Mouse (Mus musculus) E14TG2a.4 (cell line): ENCODE results near the gene Pak4.
A peak's percentile ranks its signal among the peaks of the same experiment; 100 is the strongest.

Experiments used
- CTCF ChIP-seq: conservative IDR thresholded peaks from 2 replicates; pipeline ENCODE4 v1.5.1; 2014; ENCODE audit warnings: low read length
- NANOG ChIP-seq: IDR thresholded peaks from 2 replicates; pipeline ENCODE4 v1.6.1; 2014; ENCODE audit warnings: borderline replicate concordance, low read length, mixed read lengths
- POU5F1 ChIP-seq: IDR thresholded peaks from 2 replicates; pipeline ENCODE4 v1.6.1; 2014; ENCODE audit warnings: low read length, borderline replicate concordance

DNA sequence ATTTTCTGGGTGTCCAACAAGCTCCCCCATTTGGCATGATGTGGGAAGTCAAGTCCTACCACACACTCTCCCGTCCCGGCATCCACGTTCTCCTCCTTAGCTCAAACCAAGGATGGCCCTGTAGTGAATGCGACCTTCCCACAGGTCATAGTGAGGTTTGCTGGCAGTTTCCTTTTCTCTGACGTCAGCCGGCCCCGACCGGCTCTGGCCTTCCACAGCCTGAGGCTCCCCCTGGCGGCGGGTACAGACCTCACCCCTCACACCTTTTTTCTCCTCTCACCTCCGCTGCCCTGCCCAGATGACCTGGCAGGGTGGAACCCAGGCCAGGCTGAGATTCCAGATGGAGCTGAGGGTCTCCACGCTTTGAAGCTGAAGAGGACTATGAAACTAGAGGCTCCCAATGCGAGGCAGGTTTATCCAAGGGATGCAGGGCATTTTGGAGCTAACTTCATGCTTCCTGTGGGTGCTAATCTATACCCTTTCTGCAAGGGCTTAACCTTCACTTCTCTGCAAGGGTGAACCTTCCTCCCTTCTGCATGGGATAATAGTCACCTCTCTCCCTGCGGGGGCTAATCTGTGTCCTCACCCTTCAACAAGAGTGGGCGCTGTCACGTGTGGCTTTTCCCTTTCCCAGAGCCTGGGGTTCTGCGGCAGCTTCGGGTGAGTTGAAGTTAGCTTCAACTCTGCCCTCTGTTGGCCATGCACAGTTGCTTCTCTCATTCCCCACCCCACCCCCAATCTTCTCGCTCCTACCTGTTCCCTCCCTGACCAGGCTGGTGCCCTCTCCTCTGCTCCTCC lies 69.9 kb downstream of the Pak4 start:
- peak; percentile 68 for TF ChIP-seq CTCF
- TF ChIP-seq POU5F1: no peak
- no peak for TF ChIP-seq NANOG
